Mouse (Mus musculus) forebrain, postnatal 0 days (tissue): ENCODE measurements around the gene Gm10799. TPM values are rescaled to one million over a fixed set of nuclear protein-coding genes. Genes with fewer than 3 reads are reported as not detected.

ENCODE experiments used
- ATAC-seq: fragments of 200-750 bp; cut with Nextera tagmentation; 2 replicates; pipeline ENCODE4 v1.8.0; 2017; ENCODE audit warnings: mild to moderate bottlenecking, moderate library complexity
- DNase-seq: peaks from one replicate; pipeline ENCODE4 v3.0.0-alpha.2; 2015
- H3K27ac ChIP-seq: fragments of 300-500 bp; sonication (generic); 2 replicates; pipeline ENCODE4 v1.5.1; 2014; ENCODE audit warnings: low read depth, mild to moderate bottlenecking, antibody characterized with exemption, low read length, moderate library complexity, mixed read lengths
- H3K27me3 ChIP-seq: fragments of 300-500 bp; sonication (generic); 2 replicates; pipeline ENCODE4 v1.6.1; 2014; ENCODE audit warnings: mild to moderate bottlenecking, low read length, mixed read lengths; ENCODE audit not compliant: insufficient read depth
- H3K36me3 ChIP-seq: fragments of 300-500 bp; sonication (generic); 2 replicates; pipeline ENCODE4 v1.6.1; 2014; ENCODE audit warnings: mild to moderate bottlenecking, moderate library complexity; ENCODE audit not compliant: insufficient read depth
- H3K4me1 ChIP-seq: fragments of 300-500 bp; sonication (generic); 2 replicates; pipeline ENCODE4 v1.6.1; 2014; ENCODE audit warnings: antibody characterized with exemption; ENCODE audit not compliant: insufficient read depth
- H3K4me2 ChIP-seq: fragments of 300-500 bp; sonication (generic); 2 replicates; pipeline ENCODE4 v1.6.1; 2014; ENCODE audit warnings: low read depth, mild to moderate bottlenecking, moderate library complexity
- H3K4me3 ChIP-seq: fragments of 300-500 bp; sonication (generic); 2 replicates; pipeline ENCODE4 v1.5.1; 2014; ENCODE audit warnings: low read depth, low read length, mixed read lengths
- H3K9ac ChIP-seq: fragments of 300-500 bp; sonication (generic); 2 replicates; pipeline ENCODE4 v1.6.1; 2014; ENCODE audit warnings: mild to moderate bottlenecking
- H3K9me3 ChIP-seq: fragments of 300-500 bp; sonication (generic); 2 replicates; pipeline ENCODE4 v1.6.1; 2016; ENCODE audit warnings: low read length
- CTCF ChIP-seq: sonication (generic); IDR thresholded peaks from 2 replicates; pipeline ENCODE4 v1.5.1; 2016; ENCODE audit warnings: antibody characterized with exemption, control low read depth, low read depth
- WGBS: fragments of 180-500 bp; shearing (Covaris S2); extraction: QIAGEN DNeasy Blood & Tissue Kit; methylation state at CpG from one replicate; pipeline ENCODE4 v1.1.7; 2014; 5-methylcytosine and 5-hydroxymethylcytosine counted together
- polyA plus RNA-seq: library from polyadenylated mRNA; unstranded; fragments of >200 nt; fragmentation: Nextera tagmentation; extraction: Ambion mirVana; gene quantifications from 2 replicates; pipeline ENCODE4 v1.2.1, GENCODE M21; 2015
- total RNA-seq: library from RNA; depleted of rRNA; stranded (reverse); fragments of >200 nt; gene quantifications from 2 replicates; pipeline ENCODE4 v1.2.3, GENCODE M21; 2014

Gene Gm10799
- total and polyA plus RNA-seq, 2 experiments from 2014 or later: not detected

GRCm38 (mm10) chr2:104035595-104035994 is 32.8 kb downstream of the Gm10799 start:
- no peak overlapping the region for H3K9ac ChIP-seq
- no peaks in the 10 kb centered on the region for H3K27me3 ChIP-seq
- WGBS: 61% methylated on average over 6 of the region's 6 CpGs
- no peak for ATAC-seq
- H3K9me3 ChIP-seq: no peaks in the 10 kb centered on the region
- H3K36me3 ChIP-seq: peaks cover 32% of the 10 kb centered on the region
- TF ChIP-seq CTCF: no peak
- no peaks in the 10 kb centered on the region for H3K4me1 ChIP-seq
- no peak overlapping the region for H3K27ac ChIP-seq
- no peak overlapping the region for H3K4me3 ChIP-seq
- H3K4me2 ChIP-seq: no peak overlapping the region
- no peak for DNase-seq

GRCm38 (mm10) chr2:104034832-104035472 is 33.4 kb downstream of the Gm10799 start:
- no peak overlapping the region for H3K4me3 ChIP-seq
- no peak overlapping the region for H3K4me2 ChIP-seq
- TF ChIP-seq CTCF: peak; percentile 94
- H3K9me3 ChIP-seq: no peaks in the 10 kb centered on the region
- WGBS: 31% methylated on average over 3 of the region's 3 CpGs
- no peak overlapping the region for H3K27ac ChIP-seq
- peaks cover 28% of the 10 kb centered on the region for H3K36me3 ChIP-seq
- DNase-seq: peak; percentile 85
- H3K9ac ChIP-seq: no peak overlapping the region
- no peaks in the 10 kb centered on the region for H3K27me3 ChIP-seq
- peak; percentile 78 for ATAC-seq
- H3K4me1 ChIP-seq: no peaks in the 10 kb centered on the region

DNA sequence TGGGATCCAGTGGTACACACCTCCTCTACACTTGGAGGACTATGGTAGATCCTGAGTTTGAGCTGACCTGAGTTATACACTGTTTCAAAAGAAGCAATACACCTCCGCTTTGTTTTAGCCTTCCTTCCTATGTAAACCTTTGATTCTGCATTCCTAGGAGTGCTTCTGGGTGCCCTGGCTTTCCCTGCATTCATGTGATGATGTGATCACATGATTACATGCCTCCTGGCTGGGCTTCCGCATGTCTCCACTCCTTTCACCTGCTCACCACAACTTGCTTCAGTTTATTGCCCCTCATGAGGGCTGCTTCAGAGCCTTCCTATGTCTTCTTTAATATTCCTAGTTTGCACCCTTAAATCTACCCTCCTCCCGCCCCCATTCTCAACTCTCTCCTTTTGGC is 36.3 kb downstream of the Gm10799 start:
- 87% methylated on average over 3 of the region's 3 CpGs for WGBS
- no peak for DNase-seq
- H3K9ac ChIP-seq: no peak overlapping the region
- no peak for TF ChIP-seq CTCF
- H3K4me1 ChIP-seq: peaks cover 10% of the 10 kb centered on the region
- no peaks in the 10 kb centered on the region for H3K27me3 ChIP-seq
- H3K4me2 ChIP-seq: no peak overlapping the region
- H3K9me3 ChIP-seq: no peaks in the 10 kb centered on the region
- peaks cover 16% of the 10 kb centered on the region for H3K36me3 ChIP-seq
- no peak for ATAC-seq
- H3K4me3 ChIP-seq: no peak overlapping the region
- no peak overlapping the region for H3K27ac ChIP-seq

- Histone ChIP-seq H3K27me3 (no peaks in the 10 kb centered on the region), H3K27ac (no peak overlapping the region), H3K4me3 (no peak overlapping the region), H3K4me1 (peaks cover 10% of the 10 kb centered on the region), H3K4me2 (no peak overlapping the region), H3K9ac (no peak overlapping the region), H3K36me3 (peaks cover 10% of the 10 kb centered on the region), H3K9me3 (no peaks in the 10 kb centered on the region)
- no peak for TF ChIP-seq CTCF
- 90% methylated on average over 3 of the region's 3 CpGs for WGBS
- ATAC-seq: no peak
- no peak for DNase-seq
These were observed 38.0 kb downstream of the Gm10799 start for GRCm38 (mm10) chr2:104030381-104030780.

GRCm38 (mm10) chr2:104029074-104029473 is 39.3 kb downstream of the Gm10799 start:
- no peak for DNase-seq
- Histone ChIP-seq H3K27ac (no peak overlapping the region), H3K4me2 (peak overlapping the region; percentile 87), H3K4me3 (no peak overlapping the region), H3K9me3 (no peaks in the 10 kb centered on the region), H3K36me3 (peaks cover 7% of the 10 kb centered on the region), H3K4me1 (peaks cover 10% of the 10 kb centered on the region), H3K27me3 (no peaks in the 10 kb centered on the region), H3K9ac (no peak overlapping the region)
- 70% methylated on average over 2 of the region's 2 CpGs for WGBS
- ATAC-seq: no peak
- no peak for TF ChIP-seq CTCF

DNA sequence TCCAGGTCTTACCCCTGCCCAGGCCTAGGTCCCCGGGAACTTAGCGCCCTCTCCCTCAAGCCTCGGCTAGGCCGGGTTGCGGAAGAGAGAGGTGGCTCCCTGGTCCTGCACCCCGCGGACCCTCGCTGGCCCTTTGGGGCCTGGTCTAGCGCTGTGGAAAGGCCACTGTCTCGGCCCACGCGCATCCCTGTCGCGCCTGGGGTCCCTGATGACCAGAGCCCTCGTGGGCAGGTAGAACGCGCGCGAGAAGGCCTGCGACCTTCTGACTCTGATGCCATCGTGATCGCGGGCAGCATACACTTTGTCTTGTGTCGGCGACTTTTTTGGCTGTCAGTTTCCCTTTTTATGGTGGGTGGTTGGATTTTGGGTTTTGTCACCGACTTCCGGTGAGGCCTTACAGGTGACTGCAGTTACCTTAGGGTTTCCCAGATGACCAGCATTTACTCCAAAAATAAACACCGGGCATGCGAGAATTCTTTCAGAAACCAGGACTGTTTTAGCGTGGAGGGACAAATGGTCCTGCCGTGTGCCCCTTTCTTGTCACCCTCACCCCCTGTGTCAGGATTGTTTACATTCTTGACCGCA is 40.1 kb downstream of the Gm10799 start, which contains the start of gene 4931422A03Rik:
4931422A03Rik (minus strand) TSS at position 223 of the 585 bp plus-strand sequence.
- H3K4me3 ChIP-seq: peak within 1 kb of the TSS; percentile 67
- H3K9me3 ChIP-seq: no peaks in the 10 kb centered on the region
- peak within 1 kb of the TSS; percentile 95 for H3K9ac ChIP-seq
- peaks cover 10% of the 10 kb centered on the region for H3K4me1 ChIP-seq
- WGBS: under 1% methylated on average over 32 of the region's 32 CpGs
- peaks cover 3% of the 10 kb centered on the region; the same call in 1 of the 2 replicates for H3K36me3 ChIP-seq
- H3K27ac ChIP-seq: peak within 1 kb of the TSS; percentile 36; the same call in 1 of the 2 replicates
- peak; percentile 27 for DNase-seq
- TF ChIP-seq CTCF: no peak
- H3K4me2 ChIP-seq: peak within 1 kb of the TSS; percentile 87
- ATAC-seq: peak; percentile 62
- no peaks in the 10 kb centered on the region for H3K27me3 ChIP-seq

DNA sequence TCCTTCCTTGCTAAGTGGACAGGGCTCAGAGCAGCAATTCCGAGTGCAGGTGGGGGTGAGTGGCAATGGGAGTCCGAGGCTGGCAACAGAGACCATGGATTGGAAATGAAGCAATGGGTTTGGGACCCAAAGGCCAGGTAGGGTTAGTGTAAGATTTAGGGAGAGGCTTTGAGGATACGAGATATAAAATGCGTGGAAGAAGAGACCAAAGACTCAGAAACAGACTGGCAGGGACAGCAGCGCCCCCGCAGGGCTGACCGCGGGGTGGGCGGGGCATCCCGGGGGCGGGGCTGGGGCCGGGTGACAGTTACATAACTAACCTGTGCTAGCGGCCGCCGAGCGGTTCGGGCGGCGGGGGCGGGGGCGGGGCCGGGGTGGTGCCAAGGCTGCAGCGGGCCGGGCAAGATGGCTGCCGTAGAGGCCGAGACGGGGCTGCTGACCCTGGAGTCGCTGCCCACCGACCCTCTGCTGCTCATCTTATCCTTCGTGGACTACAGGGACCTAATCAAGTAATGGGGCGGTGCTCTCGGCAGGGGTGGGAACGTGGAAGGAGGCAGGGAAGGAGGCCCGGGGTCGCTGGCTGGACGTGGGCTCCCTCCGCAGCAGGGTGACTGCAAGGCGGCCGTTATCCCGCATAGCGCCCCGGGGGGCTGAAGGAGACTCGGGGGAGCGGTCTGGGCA is 40.8 kb downstream of the Gm10799 start, which contains the start of gene Fbxo3:
Fbxo3 (plus strand) TSS at position 264 of the 681 bp plus-strand sequence.
- ATAC-seq: peak; percentile 94
- peak within 1 kb of the TSS; percentile 87 for H3K4me2 ChIP-seq
- H3K27me3 ChIP-seq: no peaks in the 10 kb centered on the region
- peak; percentile 29; the same call in 1 of the 2 replicates for TF ChIP-seq CTCF
- H3K36me3 ChIP-seq: peaks cover 3% of the 10 kb centered on the region; the same call in 1 of the 2 replicates
- H3K4me3 ChIP-seq: peak within 1 kb of the TSS; percentile 67
- peaks cover 10% of the 10 kb centered on the region for H3K4me1 ChIP-seq
- peak within 1 kb of the TSS; percentile 95 for H3K9ac ChIP-seq
- no peaks in the 10 kb centered on the region for H3K9me3 ChIP-seq
- peak within 1 kb of the TSS; percentile 36; the same call in 1 of the 2 replicates for H3K27ac ChIP-seq
- peak; percentile 73 for DNase-seq
- whole genome bisulfite sequencing: 2% methylated on average over 41 of the region's 44 CpGs
